Mouse (Mus musculus): ENCODE data around the gene Hivep2. TPM values are rescaled to one million over a fixed set of nuclear protein-coding genes. Genes with fewer than 3 reads are reported as not detected.

Gene Hivep2
- polyA plus RNA-seq, 1 experiment from 2014 or later = 21.1 TPM

DNA sequence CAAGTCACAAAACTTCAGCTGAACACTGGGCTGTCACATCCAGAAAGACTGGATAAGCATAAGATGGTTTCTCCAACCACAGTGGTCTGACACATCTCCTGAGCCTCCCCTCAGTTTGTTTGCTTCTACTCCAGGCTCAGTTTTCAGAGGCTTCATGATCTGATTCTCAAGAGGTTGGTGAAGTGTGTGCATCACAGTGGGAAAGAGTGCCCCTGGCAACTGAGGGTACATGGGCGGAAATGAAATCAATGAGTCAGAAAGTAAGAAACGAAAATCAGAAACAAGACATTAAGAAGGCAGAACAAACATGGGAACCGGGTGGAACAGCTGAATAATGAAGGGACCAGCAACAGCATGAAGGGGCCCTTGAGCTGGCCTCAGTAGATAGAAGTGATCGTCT, 31.5 kb downstream of the Hivep2 start:
- no peak overlapping the region for H3K9ac ChIP-seq (ENCODE audit: low read length)
- ATAC-seq (no peak), DNase-seq (ENCODE audit: low spot score) (no peak)
- H3K9me3 ChIP-seq (replicated peaks; ENCODE audit: control insufficient read depth, low read length) = no peaks in the 10 kb centered on the region
- no peaks in the 10 kb centered on the region for H3K27me3 ChIP-seq (replicated peaks; ENCODE audit: control insufficient read depth, insufficient read depth, low read length)
- H3K4me3 ChIP-seq (ENCODE audit: low read depth, low read length) = no peak overlapping the region
- H3K36me3 ChIP-seq (ENCODE audit: control insufficient read depth, insufficient read depth, low read length) = no peaks in the 10 kb centered on the region
- 86% methylated on average over 4 of the region's 4 CpGs for WGBS
- no peak overlapping the region for H3K27ac ChIP-seq (ENCODE audit: low read depth, low read length)
- no peaks in the 10 kb centered on the region for H3K4me1 ChIP-seq (ENCODE audit: control insufficient read depth, insufficient read depth, low read length)
- H3K4me2 ChIP-seq (ENCODE audit: low read length) = no peak overlapping the region

DNA sequence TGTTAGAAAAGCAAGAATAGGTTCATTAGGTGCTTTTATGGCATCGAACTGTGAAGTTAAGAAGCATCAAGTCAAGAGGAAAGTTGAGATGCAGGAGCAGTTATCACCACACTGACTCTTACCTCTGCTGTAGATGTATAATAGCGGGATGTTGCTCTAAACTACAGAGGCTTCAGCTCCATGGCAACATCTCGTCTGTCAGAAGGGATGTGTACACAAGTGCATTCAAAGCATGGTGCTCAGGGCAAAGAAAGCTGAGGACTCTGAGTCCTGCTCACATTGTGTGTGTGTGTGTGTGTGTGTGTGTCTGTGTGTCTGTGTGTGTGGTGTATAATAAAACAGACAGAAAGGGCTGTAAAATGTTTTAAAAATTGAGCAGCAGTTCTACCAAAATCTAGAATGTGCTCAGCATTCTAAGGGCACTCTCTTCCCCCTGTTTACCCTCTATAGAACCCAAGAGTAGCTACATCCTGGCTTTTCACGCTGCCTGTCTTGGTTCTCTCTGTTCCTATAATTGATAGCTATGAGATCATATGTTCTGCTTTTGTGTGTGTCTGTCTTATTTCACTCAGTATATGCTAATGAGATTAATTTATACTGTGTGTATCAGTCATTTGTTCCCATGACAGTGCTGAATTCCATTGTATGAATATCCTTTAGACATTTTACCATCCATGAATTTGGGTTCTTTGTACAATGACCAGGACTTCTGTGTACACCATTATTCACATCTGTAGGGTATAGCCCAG, 39.1 kb downstream of the Hivep2 start:
- ATAC-seq = peak; percentile 48
- 54% methylated on average over 4 of the region's 4 CpGs for WGBS
- no peak for DNase-seq (ENCODE audit: low spot score)

DNA sequence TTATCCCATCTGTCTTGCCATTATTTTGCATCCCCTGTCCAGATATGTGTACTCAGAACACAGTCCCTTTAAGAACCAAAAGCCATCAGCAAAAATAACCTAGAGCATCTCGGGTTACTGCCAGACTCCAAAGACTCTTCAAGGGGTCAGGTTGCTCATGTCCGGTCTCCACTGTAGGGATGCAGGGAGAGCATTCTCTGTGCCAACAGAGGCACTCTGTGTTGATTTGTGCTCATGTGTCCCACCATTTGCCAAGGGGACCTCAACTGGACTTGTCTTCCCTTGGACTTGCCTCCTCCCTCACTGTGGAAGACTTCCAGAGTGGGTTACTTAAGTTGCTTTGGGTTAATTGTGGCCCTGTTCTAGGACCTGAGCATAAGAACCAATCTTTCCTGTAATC, 43.8 kb downstream of the Hivep2 start:
- WGBS = 91% methylated on average over 2 of the region's 2 CpGs
- no peak for ATAC-seq
- Histone ChIP-seq H3K36me3 (ENCODE audit: control insufficient read depth, insufficient read depth, low read length) (no peaks in the 10 kb centered on the region), H3K4me1 (ENCODE audit: control insufficient read depth, insufficient read depth, low read length) (peaks cover 1% of the 10 kb centered on the region; the same call in 1 of the 2 replicates), H3K9me3 (replicated peaks; ENCODE audit: control insufficient read depth, low read length) (no peaks in the 10 kb centered on the region), H3K4me2 (ENCODE audit: low read length) (no peak overlapping the region), H3K4me3 (ENCODE audit: low read depth, low read length) (no peak overlapping the region), H3K27me3 (replicated peaks; ENCODE audit: control insufficient read depth, insufficient read depth, low read length) (no peaks in the 10 kb centered on the region), H3K9ac (ENCODE audit: low read length) (no peak overlapping the region), H3K27ac (ENCODE audit: low read depth, low read length) (no peak overlapping the region)
- DNase-seq (ENCODE audit: low spot score) = no peak

More for the DNA sequence above, 39.1 kb downstream of the Hivep2 start:
- Histone ChIP-seq H3K9me3 (replicated peaks; ENCODE audit: control insufficient read depth, low read length) (no peaks in the 10 kb centered on the region), H3K27ac (ENCODE audit: low read depth, low read length) (no peak overlapping the region), H3K4me2 (ENCODE audit: low read length) (no peak overlapping the region), H3K4me3 (ENCODE audit: low read depth, low read length) (no peak overlapping the region), H3K9ac (ENCODE audit: low read length) (no peak overlapping the region), H3K36me3 (ENCODE audit: control insufficient read depth, insufficient read depth, low read length) (no peaks in the 10 kb centered on the region), H3K27me3 (replicated peaks; ENCODE audit: control insufficient read depth, insufficient read depth, low read length) (no peaks in the 10 kb centered on the region), H3K4me1 (ENCODE audit: control insufficient read depth, insufficient read depth, low read length) (peaks cover 3% of the 10 kb centered on the region; the same call in 1 of the 2 replicates)

DNA sequence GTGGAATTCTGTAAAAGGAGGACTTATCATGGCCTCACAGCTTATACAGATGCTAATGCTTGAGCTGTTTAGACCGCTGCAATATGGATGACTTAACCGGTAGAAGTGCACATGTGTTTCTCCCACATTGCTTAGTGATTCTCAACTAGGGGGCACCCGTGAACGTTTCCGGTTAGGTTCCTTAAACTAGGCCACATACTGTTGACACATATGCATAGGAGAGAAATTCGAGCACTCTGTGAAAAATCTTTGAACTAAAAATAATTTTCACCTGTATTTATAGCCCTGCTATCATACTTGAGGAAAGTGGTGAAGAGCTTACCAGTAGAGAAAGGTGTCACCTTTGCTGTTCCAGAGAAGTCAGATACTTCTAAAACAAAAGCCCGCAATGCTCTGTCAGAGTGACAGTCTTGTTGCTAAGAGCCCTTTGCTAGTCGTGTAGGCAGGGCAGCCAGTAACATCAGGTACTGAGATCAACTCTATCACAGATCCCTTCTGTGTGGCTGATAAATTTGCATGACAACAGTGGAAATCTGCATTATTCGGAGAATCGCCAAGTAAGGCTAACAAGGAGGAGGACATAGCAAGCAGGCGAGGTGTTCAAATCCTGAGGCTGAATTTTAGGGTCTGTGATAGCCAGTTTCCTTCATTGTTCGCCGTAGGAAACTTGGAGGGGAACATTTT, 50.6 kb downstream of the Hivep2 start:
- Histone ChIP-seq H3K36me3 (ENCODE audit: control insufficient read depth, insufficient read depth, low read length) (no peaks in the 10 kb centered on the region), H3K4me1 (ENCODE audit: control insufficient read depth, insufficient read depth, low read length) (peaks cover 12% of the 10 kb centered on the region), H3K4me3 (ENCODE audit: low read depth, low read length) (no peak overlapping the region), H3K27me3 (replicated peaks; ENCODE audit: control insufficient read depth, insufficient read depth, low read length) (no peaks in the 10 kb centered on the region), H3K9ac (ENCODE audit: low read length) (no peak overlapping the region), H3K27ac (ENCODE audit: low read depth, low read length) (no peak overlapping the region), H3K4me2 (ENCODE audit: low read length) (no peak overlapping the region), H3K9me3 (replicated peaks; ENCODE audit: control insufficient read depth, low read length) (no peaks in the 10 kb centered on the region)
- WGBS = 56% methylated on average over 13 of the region's 13 CpGs
- ATAC-seq = no peak
- DNase-seq (ENCODE audit: low spot score) = no peak

- Histone ChIP-seq H3K27ac (ENCODE audit: low read depth, low read length) (no peak overlapping the region), H3K27me3 (replicated peaks; ENCODE audit: control insufficient read depth, insufficient read depth, low read length) (no peaks in the 10 kb centered on the region), H3K4me1 (ENCODE audit: control insufficient read depth, insufficient read depth, low read length) (peaks cover 12% of the 10 kb centered on the region), H3K4me3 (ENCODE audit: low read depth, low read length) (no peak overlapping the region), H3K36me3 (ENCODE audit: control insufficient read depth, insufficient read depth, low read length) (no peaks in the 10 kb centered on the region), H3K9ac (ENCODE audit: low read length) (no peak overlapping the region), H3K4me2 (ENCODE audit: low read length) (no peak overlapping the region), H3K9me3 (replicated peaks; ENCODE audit: control insufficient read depth, low read length) (no peaks in the 10 kb centered on the region)
- 70% methylated on average over 2 of the region's 2 CpGs for WGBS
- ATAC-seq (no peak), DNase-seq (ENCODE audit: low spot score) (no peak)
Observed at GRCm38 (mm10) chr10:14017338-14017737, 51.5 kb downstream of the Hivep2 start.

GRCm38 (mm10) chr10:14017822-14018364, 52.0 kb downstream of the Hivep2 start:
- Histone ChIP-seq H3K9ac (ENCODE audit: low read length) (no peak overlapping the region), H3K4me3 (ENCODE audit: low read depth, low read length) (peak overlapping the region; percentile 9; the same call in 1 of the 2 replicates), H3K27ac (ENCODE audit: low read depth, low read length) (no peak overlapping the region), H3K9me3 (replicated peaks; ENCODE audit: control insufficient read depth, low read length) (no peaks in the 10 kb centered on the region), H3K4me2 (ENCODE audit: low read length) (peak overlapping the region; percentile 37), H3K27me3 (replicated peaks; ENCODE audit: control insufficient read depth, insufficient read depth, low read length) (no peaks in the 10 kb centered on the region), H3K4me1 (ENCODE audit: control insufficient read depth, insufficient read depth, low read length) (peaks cover 12% of the 10 kb centered on the region), H3K36me3 (ENCODE audit: control insufficient read depth, insufficient read depth, low read length) (no peaks in the 10 kb centered on the region)
- ATAC-seq (peak; percentile 63), DNase-seq (ENCODE audit: low spot score) (peak; percentile 30)
- WGBS = 5% methylated on average over 12 of the region's 12 CpGs

GRCm38 (mm10) chr10:14018672-14019071, 52.8 kb downstream of the Hivep2 start:
- H3K27ac ChIP-seq (ENCODE audit: low read depth, low read length) = no peak overlapping the region
- no peak overlapping the region for H3K9ac ChIP-seq (ENCODE audit: low read length)
- DNase-seq (ENCODE audit: low spot score) (no peak), ATAC-seq (no peak)
- H3K4me2 ChIP-seq (ENCODE audit: low read length) = 0 out of 2 replicates have a peak overlapping the region, but pooled peaks have one; percentile 37
- peaks cover 12% of the 10 kb centered on the region for H3K4me1 ChIP-seq (ENCODE audit: control insufficient read depth, insufficient read depth, low read length)
- H3K9me3 ChIP-seq (replicated peaks; ENCODE audit: control insufficient read depth, low read length) = no peaks in the 10 kb centered on the region
- H3K36me3 ChIP-seq (ENCODE audit: control insufficient read depth, insufficient read depth, low read length) = no peaks in the 10 kb centered on the region
- no peak overlapping the region for H3K4me3 ChIP-seq (ENCODE audit: low read depth, low read length)
- no peaks in the 10 kb centered on the region for H3K27me3 ChIP-seq (replicated peaks; ENCODE audit: control insufficient read depth, insufficient read depth, low read length)
- 45% methylated on average over 7 of the region's 7 CpGs for WGBS

GRCm38 (mm10) chr10:14019198-14019597, 53.3 kb downstream of the Hivep2 start:
- Histone ChIP-seq H3K9ac (ENCODE audit: low read length) (no peak overlapping the region), H3K27ac (ENCODE audit: low read depth, low read length) (no peak overlapping the region), H3K4me3 (ENCODE audit: low read depth, low read length) (no peak overlapping the region), H3K9me3 (replicated peaks; ENCODE audit: control insufficient read depth, low read length) (no peaks in the 10 kb centered on the region), H3K36me3 (ENCODE audit: control insufficient read depth, insufficient read depth, low read length) (no peaks in the 10 kb centered on the region), H3K4me2 (ENCODE audit: low read length) (no peak overlapping the region), H3K4me1 (ENCODE audit: control insufficient read depth, insufficient read depth, low read length) (peaks cover 12% of the 10 kb centered on the region), H3K27me3 (replicated peaks; ENCODE audit: control insufficient read depth, insufficient read depth, low read length) (no peaks in the 10 kb centered on the region)
- 62% methylated on average over 3 of the region's 3 CpGs for WGBS
- DNase-seq (ENCODE audit: low spot score) (no peak), ATAC-seq (no peak)

GRCm38 (mm10) chr10:14020253-14020652, 54.4 kb downstream of the Hivep2 start:
- Histone ChIP-seq H3K27ac (ENCODE audit: low read depth, low read length) (no peak overlapping the region), H3K9ac (ENCODE audit: low read length) (no peak overlapping the region), H3K4me2 (ENCODE audit: low read length) (no peak overlapping the region), H3K27me3 (replicated peaks; ENCODE audit: control insufficient read depth, insufficient read depth, low read length) (no peaks in the 10 kb centered on the region), H3K9me3 (replicated peaks; ENCODE audit: control insufficient read depth, low read length) (no peaks in the 10 kb centered on the region), H3K4me3 (ENCODE audit: low read depth, low read length) (no peak overlapping the region), H3K4me1 (ENCODE audit: control insufficient read depth, insufficient read depth, low read length) (peaks cover 12% of the 10 kb centered on the region), H3K36me3 (ENCODE audit: control insufficient read depth, insufficient read depth, low read length) (no peaks in the 10 kb centered on the region)
- WGBS = 58% methylated on average over 7 of the region's 7 CpGs
- no peak for ATAC-seq
- no peak for DNase-seq (ENCODE audit: low spot score)
